In the genomic region with DNA sequence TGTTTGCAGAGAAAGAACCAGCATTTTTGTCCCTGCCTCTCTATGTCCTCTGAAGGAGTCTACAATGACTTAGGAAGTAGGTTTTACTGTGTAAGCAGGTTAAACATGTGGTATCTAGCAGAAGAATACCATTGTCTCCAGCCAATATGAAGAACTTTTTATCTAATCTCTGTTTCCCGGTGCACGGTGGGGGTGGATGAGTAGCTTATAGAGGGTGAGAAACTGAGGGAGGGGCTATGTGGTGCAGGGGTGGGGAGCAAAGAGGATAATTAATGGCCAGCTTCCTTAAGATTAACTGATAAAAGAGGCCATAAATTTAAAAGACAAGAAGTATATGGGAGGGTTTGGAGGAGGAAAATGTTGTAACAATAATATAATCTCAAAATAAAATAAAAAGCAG, we compare ENCODE assay signal across 27 mouse cellular contexts. TPM values are rescaled to one million over a fixed set of nuclear protein-coding genes. Genes with fewer than 3 reads are reported as not detected.
DNase-seq lines count a peak whose midpoint lies in the region; ATAC-seq and TF ChIP-seq lines count a peak whose summit lies in the region.
"Had no signal": no experiment of that assay in that cellular context is flagged by ENCODE, and none has a peak within 500 bp of the region (broad histone marks: within the 10 kb centered on the region; RNA-seq: fewer than 3 reads in every experiment).

No protein-coding gene starts in this region.

- no peak overlapping the region for H3K4me3 ChIP-seq in kidney, postnatal 0 days (replicated peaks; ENCODE audit: low read depth, low read length)
- H3K4me3 ChIP-seq in liver, postnatal 0 days (ENCODE audit: low read depth, low read length): no peak overlapping the region
- H3K4me3 ChIP-seq in liver, embryonic 12.5 days: no peak overlapping the region
- H3K4me3 ChIP-seq in forebrain, embryonic 16.5 days (replicated peaks; ENCODE audit: low read length): no peak overlapping the region
- H3K4me3 ChIP-seq: embryonic facial prominence, embryonic 12.5 days; embryonic facial prominence, embryonic 15.5 days; heart, embryonic 12.5 days; heart, embryonic 15.5 days; hindbrain, embryonic 10.5 days; hindbrain, embryonic 13.5 days had no signal

- H3K27me3 ChIP-seq in kidney, postnatal 0 days (ENCODE audit: insufficient read depth, low read length): no peaks in the 10 kb centered on the region
- no peaks in the 10 kb centered on the region for H3K27me3 ChIP-seq in liver, postnatal 0 days (ENCODE audit: insufficient read depth, low read length)
- H3K27me3 ChIP-seq in liver, embryonic 12.5 days (replicated peaks): no peaks in the 10 kb centered on the region
- no peaks in the 10 kb centered on the region for H3K27me3 ChIP-seq in forebrain, embryonic 16.5 days (replicated peaks; ENCODE audit: control insufficient read depth, insufficient read depth, low read length)
- H3K27me3 ChIP-seq: CH12.LX; embryonic facial prominence, embryonic 12.5 days; embryonic facial prominence, embryonic 15.5 days; heart, embryonic 12.5 days; heart, embryonic 15.5 days; hindbrain, embryonic 13.5 days; Patski had no signal

- no peaks in the 10 kb centered on the region for H3K4me1 ChIP-seq in kidney, postnatal 0 days (replicated peaks; ENCODE audit: insufficient read depth, low read length)
- H3K4me1 ChIP-seq in liver, postnatal 0 days (ENCODE audit: insufficient read depth): no peaks in the 10 kb centered on the region
- H3K4me1 ChIP-seq in liver, embryonic 12.5 days: no peaks in the 10 kb centered on the region
- H3K4me1 ChIP-seq in forebrain, embryonic 16.5 days (replicated peaks; ENCODE audit: control insufficient read depth, insufficient read depth, low read length): no peaks in the 10 kb centered on the region
- H3K4me1 ChIP-seq: embryonic facial prominence, embryonic 12.5 days; embryonic facial prominence, embryonic 15.5 days; hindbrain, embryonic 10.5 days; hindbrain, embryonic 13.5 days had no signal

- 0 out of 2 replicates have a peak, but pooled peaks have one; percentile 14 for TF ChIP-seq EP300 in liver, postnatal 0 days (IDR thresholded peaks at IDR 0.05; ENCODE audit: low read depth)

- no peak for ATAC-seq in kidney, postnatal 0 days (replicated peaks; ENCODE audit: low FRiP score, low read depth)
- no peak for ATAC-seq in liver, postnatal 0 days
- ATAC-seq in liver, embryonic 12.5 days: no peak
- 0 out of 2 replicates have a peak, but pooled peaks have one; percentile 11 for ATAC-seq in common myeloid progenitor, adult 5-6 weeks (replicated peaks; ENCODE audit: low read depth, poor library complexity, severe bottlenecking)
- no peak for ATAC-seq in forebrain, embryonic 16.5 days
- ATAC-seq: forebrain, embryonic 14.5 days; hindbrain, embryonic 16.5 days; Patski had no signal

- H3K4me2 ChIP-seq in kidney, postnatal 0 days (ENCODE audit: low read length): no peak overlapping the region
- H3K4me2 ChIP-seq in liver, postnatal 0 days (ENCODE audit: low read depth, low read length): no peak overlapping the region
- no peak overlapping the region for H3K4me2 ChIP-seq in liver, embryonic 12.5 days
- H3K4me2 ChIP-seq in forebrain, embryonic 16.5 days (ENCODE audit: low read length): no peak overlapping the region
- H3K4me2 ChIP-seq: embryonic facial prominence, embryonic 12.5 days; embryonic facial prominence, embryonic 15.5 days; heart, embryonic 12.5 days; heart, embryonic 15.5 days; hindbrain, embryonic 13.5 days had no signal

- no peak overlapping the region for H3K27ac ChIP-seq in kidney, postnatal 0 days
- H3K27ac ChIP-seq in liver, postnatal 0 days (ENCODE audit: low read depth): no peak overlapping the region
- no peak overlapping the region for H3K27ac ChIP-seq in liver, embryonic 12.5 days
- H3K27ac ChIP-seq in forebrain, embryonic 16.5 days (ENCODE audit: low read length): no peak overlapping the region
- H3K27ac ChIP-seq: embryonic facial prominence, embryonic 12.5 days; embryonic facial prominence, embryonic 15.5 days; heart, embryonic 15.5 days; hindbrain, embryonic 10.5 days; hindbrain, embryonic 13.5 days had no signal

- no peak for TF ChIP-seq CTCF in kidney, postnatal 0 days (IDR thresholded peaks at IDR 0.05; ENCODE audit: low read depth)
- TF ChIP-seq CTCF in liver, postnatal 0 days (IDR thresholded peaks at IDR 0.05; ENCODE audit: low read depth): no peak

- H3K9me3 ChIP-seq in kidney, postnatal 0 days (replicated peaks; ENCODE audit: low read length): no peaks in the 10 kb centered on the region
- no peaks in the 10 kb centered on the region for H3K9me3 ChIP-seq in liver, postnatal 0 days (ENCODE audit: low read length)
- no peaks in the 10 kb centered on the region for H3K9me3 ChIP-seq in liver, embryonic 12.5 days (replicated peaks)
- no peaks in the 10 kb centered on the region for H3K9me3 ChIP-seq in forebrain, embryonic 16.5 days (ENCODE audit: control insufficient read depth, low read length)
- H3K9me3 ChIP-seq: embryonic facial prominence, embryonic 12.5 days; embryonic facial prominence, embryonic 15.5 days; heart, embryonic 12.5 days; heart, embryonic 15.5 days; hindbrain, embryonic 10.5 days; hindbrain, embryonic 13.5 days had no signal

- peak; percentile 9 for DNase-seq in kidney, postnatal 0 days (ENCODE audit: low spot score)
- no peak for DNase-seq in kidney, adult 9 months
- DNase-seq in liver, postnatal 0 days: no peak
- DNase-seq: adrenal gland, postnatal 10 days; adrenal gland, postnatal 36 days; B cell, adult 2 months; cerebellum, adult 18-20 months; cerebellum, adult 9-10 months; cerebellum, postnatal 14 days; gastrocnemius, postnatal 25 days; heart, adult 18-20 months; heart, postnatal 10 days; heart, postnatal 36 days had no signal

- no peak overlapping the region for H3K9ac ChIP-seq in kidney, postnatal 0 days (ENCODE audit: low read depth, low read length)
- H3K9ac ChIP-seq in liver, postnatal 0 days (replicated peaks): no peak overlapping the region
- no peak overlapping the region for H3K9ac ChIP-seq in liver, embryonic 12.5 days
- H3K9ac ChIP-seq in forebrain, embryonic 16.5 days (replicated peaks; ENCODE audit: low read depth, low read length): no peak overlapping the region
- H3K9ac ChIP-seq: embryonic facial prominence, embryonic 12.5 days; embryonic facial prominence, embryonic 15.5 days; heart, embryonic 12.5 days; heart, embryonic 15.5 days; hindbrain, embryonic 13.5 days had no signal

- no peaks in the 10 kb centered on the region for H3K36me3 ChIP-seq in kidney, postnatal 0 days (ENCODE audit: insufficient read depth, low read length)
- no peaks in the 10 kb centered on the region for H3K36me3 ChIP-seq in liver, postnatal 0 days (replicated peaks; ENCODE audit: insufficient read depth, low read length)
- H3K36me3 ChIP-seq in liver, embryonic 12.5 days: no peaks in the 10 kb centered on the region
- no peaks in the 10 kb centered on the region for H3K36me3 ChIP-seq in forebrain, embryonic 16.5 days (ENCODE audit: control insufficient read depth, insufficient read depth)
- H3K36me3 ChIP-seq: embryonic facial prominence, embryonic 12.5 days; embryonic facial prominence, embryonic 15.5 days; G1E; heart, embryonic 12.5 days; heart, embryonic 15.5 days; hindbrain, embryonic 10.5 days; hindbrain, embryonic 13.5 days had no signal

- WGBS in kidney, postnatal 0 days: 25% methylated on average over 2 of the region's 2 CpGs
- 13% methylated on average over 2 of the region's 2 CpGs for WGBS in liver, postnatal 0 days (ENCODE audit: insufficient replicate concordance)
- WGBS in liver, embryonic 12.5 days (ENCODE audit: insufficient replicate concordance): 17% methylated on average over 2 of the region's 2 CpGs
- WGBS in forebrain, embryonic 16.5 days: 80% methylated on average over 2 of the region's 2 CpGs

RNA-seq across cellular contexts. Expression of a gene that starts 36.5 kb away (rescaled TPM):
- polyA plus RNA-seq in kidney, postnatal 0 days (2015; fragmentation: Nextera tagmentation; extraction: Ambion mirVana): 14.2 and 17.5 TPM in 2 replicates
- polyA plus RNA-seq in liver, postnatal 0 days (2015; fragmentation: Nextera tagmentation; extraction: Ambion mirVana): 9.9 and 10.3 TPM in 2 replicates
- 7.6 and 8.3 TPM in 2 replicates for polyA plus RNA-seq in liver, embryonic 12.5 days (2016; fragmentation: Nextera tagmentation; extraction: Ambion mirVana)
- not detected in 2 replicates for total RNA-seq in common myeloid progenitor, adult 5-6 weeks (2017)
- 4.7 and 6.5 TPM in 2 replicates for polyA plus RNA-seq in forebrain, embryonic 16.5 days (2015; fragmentation: Nextera tagmentation; extraction: Ambion mirVana)
- total RNA-seq: CH12.LX had no signal
- polyA plus RNA-seq: G1E, Patski had no signal
